Mouse (Mus musculus): ENCODE data around the gene Fxyd7.

The Fxyd7 gene

GRCm38 (mm10) chr7:31052251-31052635 lies 976 bp upstream of the Fxyd7 start:
- no peak for DNase-seq (ENCODE audit: low spot score in 2 of 2)

GRCm38 (mm10) chr7:31050921-31051320 lies 346 bp downstream of the Fxyd7 start:
- no peak for DNase-seq (ENCODE audit: low spot score in 2 of 2)

DNA sequence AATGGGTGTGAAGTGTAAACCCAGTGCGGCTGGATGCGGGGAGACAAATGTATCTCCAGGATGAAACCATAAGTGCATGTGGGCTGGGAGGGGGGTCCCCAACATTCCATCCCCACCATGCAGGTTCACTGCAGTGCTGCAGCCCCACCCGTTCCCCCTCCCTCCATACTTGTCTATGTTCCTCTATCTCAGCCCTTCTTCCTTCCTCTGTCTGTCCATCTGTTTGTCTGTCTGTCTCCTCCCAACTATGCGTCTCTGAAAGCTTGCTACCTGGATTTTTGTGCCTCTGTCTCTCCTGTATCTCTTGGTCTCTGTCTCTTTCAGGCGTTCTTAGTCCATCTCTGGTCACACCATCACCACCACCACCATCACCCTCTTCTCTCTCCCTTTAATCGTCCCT lies 780 bp downstream of the Fxyd7 start:
- DNase-seq (ENCODE audit: low spot score in 2 of 2): no peak

DNA sequence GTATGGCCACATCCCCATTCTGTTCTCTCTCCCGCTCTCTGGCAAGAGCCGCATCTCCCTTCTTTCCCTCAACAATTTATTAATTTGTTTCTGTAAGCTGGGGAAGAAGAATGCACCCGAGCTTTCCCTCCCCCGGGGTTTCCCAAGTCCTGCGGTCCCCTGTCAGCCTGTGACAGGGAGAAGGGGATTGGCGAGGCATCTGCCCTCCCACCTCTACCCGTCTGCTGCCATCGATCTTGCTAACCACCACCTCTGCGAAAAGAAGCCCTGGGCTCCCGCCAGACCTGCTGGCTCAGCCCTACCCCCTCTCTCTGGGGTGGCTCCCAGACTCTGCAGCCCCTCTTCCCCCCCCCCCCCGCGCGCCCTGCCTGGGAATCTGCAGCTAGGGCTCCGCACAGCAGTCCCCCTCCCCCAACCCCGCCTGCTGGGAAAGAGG lies 1.4 kb downstream of the Fxyd7 start:
- DNase-seq (ENCODE audit: low spot score in 2 of 2): no peak

- no peak for DNase-seq (ENCODE audit: low spot score in 2 of 2)
Observed at GRCm38 (mm10) chr7:31049135-31049845, 2.0 kb downstream of the Fxyd7 start.

DNA sequence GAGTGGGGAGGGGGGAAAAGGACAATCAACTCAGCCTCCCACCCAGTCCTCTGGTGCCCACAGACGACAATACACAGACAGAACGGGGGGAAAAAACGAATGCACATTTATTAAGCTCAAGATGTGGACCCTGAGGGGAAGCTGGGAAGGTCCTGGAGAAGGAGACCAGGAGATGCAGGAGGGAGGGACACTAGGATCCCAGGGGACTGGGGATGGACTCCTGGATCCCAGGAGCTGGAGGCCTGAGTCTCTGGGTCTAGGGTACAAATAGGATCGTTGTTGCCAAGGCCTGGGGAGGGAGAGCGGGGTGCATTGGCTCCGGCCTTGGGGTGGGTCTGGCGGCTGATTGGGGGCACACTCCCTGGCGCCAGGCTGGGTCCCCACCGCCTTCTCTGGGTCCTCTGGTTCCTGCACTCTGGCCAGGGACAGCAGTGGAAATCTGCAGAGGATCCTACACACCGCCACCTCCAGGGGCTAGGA lies 8.8 kb downstream of the Fxyd7 start, which contains the start of gene Fxyd5:
Fxyd5 (minus strand) TSS at position 51 of the 480 bp plus-strand sequence.
- DNase-seq (ENCODE audit: low spot score in 2 of 2): no peak

- DNase-seq (ENCODE audit: low spot score in 2 of 2): peak; percentile 77 to 79
Observed at GRCm38 (mm10) chr7:31041662-31042315, 9.5 kb downstream of the Fxyd7 start.

DNA sequence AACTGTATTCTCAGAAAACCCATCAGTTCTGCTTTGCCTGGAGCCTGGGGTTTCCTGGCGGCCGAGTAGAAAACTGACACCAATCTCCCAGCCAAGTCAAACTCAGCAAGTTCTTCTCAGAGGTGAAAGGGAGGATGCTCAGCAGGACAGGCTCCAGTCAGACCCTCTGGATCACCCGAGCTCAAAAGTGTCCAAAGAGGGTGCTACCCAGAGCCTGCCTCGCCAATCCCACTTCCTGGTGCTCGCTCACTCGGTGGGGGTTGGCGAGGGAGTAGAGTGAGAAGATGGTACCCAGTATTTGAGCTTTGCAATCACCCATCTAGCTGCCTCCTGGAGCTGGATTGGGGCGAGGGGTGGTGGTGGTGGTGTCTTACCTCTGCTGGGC lies 10.3 kb downstream of the Fxyd7 start:
- no peak for DNase-seq (ENCODE audit: low spot score in 2 of 2)

DNA sequence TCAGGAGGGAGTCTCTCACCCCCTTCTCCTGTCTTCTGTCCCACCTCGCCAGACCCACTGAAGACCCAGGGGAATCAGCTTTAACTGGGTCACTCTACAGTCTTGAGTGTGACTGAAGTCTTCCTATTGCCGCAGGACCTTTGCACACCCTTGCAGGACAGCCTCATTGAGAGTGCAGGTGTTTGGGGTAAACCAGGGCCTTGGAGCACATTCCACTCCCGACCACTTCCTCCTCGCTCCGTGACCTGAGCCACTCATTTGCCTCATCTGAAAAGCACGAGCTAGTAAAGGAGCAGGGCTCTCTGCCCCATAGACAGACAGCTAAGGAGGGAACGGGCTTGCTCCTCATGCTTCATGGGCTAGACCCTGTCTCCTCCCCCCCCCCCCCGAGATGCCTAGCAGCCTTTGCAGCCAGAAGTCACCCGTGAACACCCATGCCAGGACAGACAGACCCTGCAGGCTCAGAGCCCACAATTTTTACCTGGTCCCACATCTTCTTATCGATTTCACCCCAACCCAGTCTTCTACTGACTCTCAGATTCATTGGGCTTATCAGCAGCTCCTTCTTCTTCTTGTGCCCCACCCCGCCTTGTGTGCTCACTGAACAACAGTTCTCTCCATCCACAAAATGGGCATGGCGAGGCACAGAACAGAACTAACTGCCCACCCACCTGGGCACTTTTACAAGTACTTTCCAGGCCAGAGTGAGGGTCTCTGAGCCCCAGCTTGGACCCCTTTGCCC lies 10.8 kb downstream of the Fxyd7 start:
- DNase-seq (ENCODE audit: low spot score in 2 of 2): no peak

DNA sequence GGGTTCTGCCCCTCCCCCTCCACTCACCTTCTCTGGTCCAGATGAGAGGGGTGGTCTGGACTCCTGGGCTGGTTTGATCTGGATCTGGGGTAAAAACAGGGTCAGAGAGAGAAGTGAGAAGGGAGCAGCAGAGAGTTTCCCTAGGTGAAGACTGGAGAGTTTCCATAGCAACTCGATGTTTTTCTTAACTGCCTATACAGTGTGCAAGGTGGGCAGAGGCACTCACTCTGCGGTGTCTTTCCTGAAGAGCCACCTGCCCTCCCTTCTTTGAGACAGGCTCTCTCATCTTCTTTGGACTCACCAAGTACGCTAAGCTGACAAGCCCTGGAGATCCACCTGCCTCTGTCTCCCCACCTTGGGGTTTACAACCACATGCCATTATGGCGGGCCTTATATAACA lies 12.3 kb downstream of the Fxyd7 start:
- DNase-seq (ENCODE audit: low spot score in 2 of 2): no peak

DNA sequence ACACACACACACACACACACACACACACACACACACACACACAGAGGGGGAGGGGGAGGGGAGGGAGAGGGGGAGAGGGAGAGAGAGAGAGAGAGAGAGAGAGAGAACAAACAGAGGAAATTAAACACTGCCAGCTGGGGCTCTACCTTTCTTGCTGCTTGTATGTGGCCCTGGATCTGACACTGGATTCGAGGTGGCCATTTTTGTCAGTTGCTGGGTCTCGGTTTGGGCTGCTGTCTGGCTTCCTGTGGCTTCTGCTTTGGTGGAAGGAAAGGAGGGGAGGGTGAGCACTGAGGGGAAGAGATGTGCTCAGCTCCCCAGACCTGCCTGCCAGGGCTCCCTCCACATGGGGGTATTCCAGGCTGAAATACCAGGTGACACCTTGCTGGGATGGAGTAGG lies 13.6 kb downstream of the Fxyd7 start:
- DNase-seq (ENCODE audit: low spot score in 2 of 2): no peak

DNA sequence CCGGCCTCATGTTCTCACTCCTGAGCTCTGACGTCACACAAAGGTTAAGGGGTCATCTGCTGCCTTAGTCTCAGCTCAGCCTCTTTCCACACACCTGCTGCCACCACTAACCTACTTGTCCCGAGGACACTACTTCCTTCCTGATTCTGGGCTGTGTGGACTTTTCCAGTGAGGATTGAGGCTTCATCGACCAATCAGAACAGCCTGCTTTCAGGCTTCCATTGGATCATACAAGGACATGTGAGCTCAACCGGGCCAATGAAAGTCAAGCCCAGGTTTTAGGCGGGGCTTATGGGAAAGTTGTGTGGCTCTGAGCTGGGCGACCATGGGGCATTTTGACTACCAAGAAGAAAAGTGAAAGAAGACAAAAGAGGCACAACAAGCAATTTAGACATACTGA lies 14.3 kb downstream of the Fxyd7 start:
- DNase-seq (ENCODE audit: low spot score in 2 of 2): no peak

- DNase-seq (ENCODE audit: low spot score in 2 of 2): no peak
Observed at GRCm38 (mm10) chr7:31035291-31035690, 16.0 kb downstream of the Fxyd7 start.

- DNase-seq (ENCODE audit: low spot score in 2 of 2): no peak
Observed at GRCm38 (mm10) chr7:31034789-31035188, 16.5 kb downstream of the Fxyd7 start.

DNA sequence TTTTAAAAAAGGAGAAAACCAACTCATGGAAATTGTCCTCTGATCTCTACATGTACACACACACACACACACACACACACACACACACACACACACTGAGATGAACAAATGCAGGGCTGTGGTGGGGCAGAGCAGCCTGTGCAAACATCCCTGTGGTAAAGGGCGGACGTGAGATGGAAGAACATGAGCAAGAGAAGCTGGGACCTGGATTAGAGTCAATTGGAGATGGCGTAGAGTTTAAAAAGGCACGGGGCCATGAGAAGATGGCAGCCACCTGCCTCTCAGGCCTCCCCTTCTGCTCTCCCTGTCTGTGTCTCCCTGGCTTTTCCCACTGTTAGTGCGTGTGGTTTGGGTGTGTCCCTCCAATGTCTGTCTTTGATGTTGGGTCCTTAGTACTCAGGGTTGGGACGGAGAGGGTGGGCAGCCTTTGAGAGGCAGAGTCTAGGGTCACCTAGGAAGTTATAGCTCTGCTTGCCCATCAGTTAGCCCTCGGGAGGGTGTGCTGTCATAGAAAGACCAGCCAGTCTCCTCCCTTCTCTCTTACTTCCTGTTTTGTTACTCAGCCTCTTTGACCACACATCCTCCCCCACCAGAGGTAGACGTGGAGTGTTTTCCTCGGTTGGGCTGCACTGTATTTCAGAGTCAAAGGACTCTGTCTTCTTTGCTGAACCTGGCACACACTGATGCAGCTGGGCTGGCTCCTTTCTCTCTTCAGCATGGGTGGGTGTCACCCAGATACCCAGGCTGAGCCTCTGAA lies 17.7 kb downstream of the Fxyd7 start:
- DNase-seq (ENCODE audit: low spot score in 2 of 2): peak in 1 of 2 experiments; percentile 54

DNA sequence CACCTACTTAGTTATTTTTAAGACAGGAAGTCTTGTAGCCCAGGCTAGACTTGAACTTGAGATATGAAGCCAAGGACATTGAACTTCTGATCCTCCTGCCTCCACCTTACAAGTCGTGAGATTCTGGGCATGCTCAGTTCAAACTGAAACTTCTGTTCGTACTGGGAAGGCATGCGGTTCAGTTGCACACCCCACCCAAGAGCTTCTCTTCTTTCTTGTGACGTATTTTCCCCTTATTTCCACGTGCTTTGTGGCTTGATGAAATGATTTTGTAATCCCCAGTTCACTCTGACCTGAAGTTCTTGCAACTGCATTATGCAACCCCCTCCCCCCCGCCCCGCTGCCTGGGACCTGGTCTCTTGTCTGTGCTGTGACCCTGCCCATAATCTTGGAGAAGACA lies 19.5 kb downstream of the Fxyd7 start:
- no peak for DNase-seq (ENCODE audit: low spot score in 2 of 2)

DNA sequence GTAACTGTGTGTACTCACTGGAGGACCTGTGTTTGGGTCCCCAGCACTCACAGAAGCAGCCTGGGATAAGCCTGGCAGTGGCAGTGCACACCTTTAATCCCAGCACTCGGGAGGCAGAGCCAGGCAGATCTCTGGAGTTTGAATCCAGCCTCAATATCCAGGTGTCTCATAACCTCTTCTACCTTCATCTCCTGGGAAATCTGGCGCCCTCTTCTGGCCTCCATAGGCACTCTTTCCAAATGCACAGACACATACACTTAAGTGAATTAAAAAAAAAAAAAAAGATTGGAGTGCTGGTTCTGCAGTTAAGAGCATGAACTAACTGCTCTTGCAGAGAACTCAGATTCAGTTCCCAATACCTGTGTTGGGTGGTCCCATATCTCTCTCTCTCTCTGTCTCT lies 20.6 kb downstream of the Fxyd7 start:
- no peak for DNase-seq (ENCODE audit: low spot score in 2 of 2)

- no peak for DNase-seq (ENCODE audit: low spot score in 2 of 2)
Observed at GRCm38 (mm10) chr7:31028609-31029008, 22.7 kb downstream of the Fxyd7 start.

- DNase-seq (ENCODE audit: low spot score in 2 of 2): no peak
Observed at GRCm38 (mm10) chr7:31017104-31017901, 34.0 kb downstream of the Fxyd7 start.

- no peak for DNase-seq (ENCODE audit: low spot score in 2 of 2)
Observed at GRCm38 (mm10) chr7:31012971-31013370, 38.3 kb downstream of the Fxyd7 start.

GRCm38 (mm10) chr7:31008889-31009288 lies 42.4 kb downstream of the Fxyd7 start:
- DNase-seq (ENCODE audit: low spot score in 2 of 2): no peak

All from heart, adult 9 months (tissue).